Mouse (Mus musculus): ENCODE measurements at regions not wholly inside any gene's neighbourhood (a gene's known extent, or its start where the extent isn't known, plus 50 kb on each side); places are given as distances from the start of the nearest gene placed in this dataset.

- no peak for DNase-seq (ENCODE audit: low read depth)
Observed at GRCm38 (mm10) chr17:9762436-9762835, 92.9 kb upstream of the Pabpc6 start.

GRCm38 (mm10) chr17:9760706-9761059 lies 91.2 kb upstream of the Pabpc6 start:
- no peak for DNase-seq (ENCODE audit: low read depth)

GRCm38 (mm10) chr17:9760026-9760705 lies 90.6 kb upstream of the Pabpc6 start:
- no peak for DNase-seq (ENCODE audit: low read depth)

- DNase-seq (ENCODE audit: low read depth): no peak
Observed at GRCm38 (mm10) chr17:9759421-9759852, 89.9 kb upstream of the Pabpc6 start.

GRCm38 (mm10) chr17:9757725-9758251 lies 88.3 kb upstream of the Pabpc6 start:
- no peak for DNase-seq (ENCODE audit: low read depth)

GRCm38 (mm10) chr17:9756675-9757074 lies 87.2 kb upstream of the Pabpc6 start:
- DNase-seq (ENCODE audit: low read depth): no peak

GRCm38 (mm10) chr17:9756196-9756595 lies 86.7 kb upstream of the Pabpc6 start:
- DNase-seq (ENCODE audit: low read depth): no peak

- no peak for DNase-seq (ENCODE audit: low read depth)
Observed at GRCm38 (mm10) chr17:9755576-9755975, 86.1 kb upstream of the Pabpc6 start.

GRCm38 (mm10) chr17:9754884-9755405 lies 85.4 kb upstream of the Pabpc6 start:
- no peak for DNase-seq (ENCODE audit: low read depth)

- DNase-seq (ENCODE audit: low read depth): no peak
Observed at GRCm38 (mm10) chr17:9752848-9753247, 83.3 kb upstream of the Pabpc6 start.

- DNase-seq (ENCODE audit: low read depth): no peak
Observed at GRCm38 (mm10) chr17:9751348-9752170, 82.0 kb upstream of the Pabpc6 start.

GRCm38 (mm10) chr17:9750046-9750445 lies 80.5 kb upstream of the Pabpc6 start:
- no peak for DNase-seq (ENCODE audit: low read depth)

GRCm38 (mm10) chr17:9749301-9749700 lies 79.8 kb upstream of the Pabpc6 start:
- DNase-seq (ENCODE audit: low read depth): no peak

- no peak for DNase-seq (ENCODE audit: low read depth)
Observed at GRCm38 (mm10) chr17:9747893-9748292, 78.4 kb upstream of the Pabpc6 start.

- DNase-seq (ENCODE audit: low read depth): no peak
Observed at GRCm38 (mm10) chr17:9743342-9743741, 73.8 kb upstream of the Pabpc6 start.

- no peak for DNase-seq (ENCODE audit: low read depth)
Observed at GRCm38 (mm10) chr17:9741321-9741720, 71.8 kb upstream of the Pabpc6 start.

- no peak for DNase-seq (ENCODE audit: low read depth)
Observed at GRCm38 (mm10) chr17:9729020-9729419, 59.5 kb upstream of the Pabpc6 start.

GRCm38 (mm10) chr17:9725704-9726469 lies 56.4 kb upstream of the Pabpc6 start:
- no peak for DNase-seq (ENCODE audit: low read depth)

GRCm38 (mm10) chr17:9723484-9723883 lies 54.0 kb upstream of the Pabpc6 start:
- no peak for DNase-seq (ENCODE audit: low read depth)

- no peak for DNase-seq (ENCODE audit: low read depth)
Observed at GRCm38 (mm10) chr17:9722709-9723108, 53.2 kb upstream of the Pabpc6 start.

Data from naive thymus-derived CD4-positive, alpha-beta T cell, adult 2 months (primary cell).